Mouse (Mus musculus) heart, adult 2 months (tissue): ENCODE results near the gene Nav1. TPM values are rescaled to one million over a fixed set of nuclear protein-coding genes. Genes with fewer than 3 reads are reported as not detected.

Experiments
- DNase-seq, 2 experiments: peaks; one replicate each; pipeline ENCODE4 v3.0.0; 2021
- H3K27ac ChIP-seq: fragments of 200-600 bp; 2 replicates; pipeline ENCODE4 v1.8.1; 2022
- H3K27me3 ChIP-seq: fragments of 200-500 bp; 2 replicates; pipeline ENCODE4 v1.6.1; 2012; ENCODE audit warnings: mild to moderate bottlenecking, low read length, inconsistent platforms, mixed read lengths; ENCODE audit not compliant: control insufficient read depth, insufficient read depth
- H3K36me3 ChIP-seq: fragments of 200-500 bp; 2 replicates; pipeline ENCODE4 v1.6.1; 2012; ENCODE audit warnings: low read length, inconsistent platforms; ENCODE audit not compliant: control insufficient read depth, insufficient read depth
- H3K4me1 ChIP-seq: fragments of 200-500 bp; 2 replicates; pipeline ENCODE4 v1.6.1; 2011; ENCODE audit warnings: low read length; ENCODE audit not compliant: control insufficient read depth, insufficient read depth
- H3K4me3 ChIP-seq: fragments of 200-600 bp; 2 replicates; pipeline ENCODE4 v1.8.1; 2022
- H3K79me2 ChIP-seq: fragments of 200-500 bp; replicated peaks from 2 replicates; pipeline ENCODE4 v1.6.1; 2012; ENCODE audit warnings: mild to moderate bottlenecking, inconsistent platforms, low read length, moderate library complexity, mixed read lengths; ENCODE audit not compliant: control insufficient read depth, insufficient read depth
- H3K9ac ChIP-seq: fragments of 200-500 bp; 2 replicates; pipeline ENCODE4 v1.6.1; 2012; ENCODE audit warnings: low read depth, mild to moderate bottlenecking, control low read depth, inconsistent platforms, low read length, mixed read lengths
- CTCF ChIP-seq: fragments of 200-600 bp; IDR thresholded peaks from 2 replicates; pipeline ENCODE4 v1.8.1; 2022; ENCODE audit warnings: antibody characterized with exemption, mild to moderate bottlenecking, moderate library complexity
- EP300 ChIP-seq: fragments of 200-500 bp; IDR thresholded peaks from 2 replicates; pipeline ENCODE4 v1.6.1; 2011; ENCODE audit warnings: low read depth, low read length, control low read depth; ENCODE audit not compliant: insufficient read depth
- POLR2A ChIP-seq: fragments of 200-500 bp; IDR thresholded peaks from 2 replicates; pipeline ENCODE4 v1.6.1; 2011; ENCODE audit warnings: mild to moderate bottlenecking, low read depth, low read length, control low read depth; ENCODE audit not compliant: insufficient read depth
- WGBS: fragments of 180-500 bp; shearing (Covaris S2); methylation state at CpG from one replicate; pipeline ENCODE4 v1.1.7; 2018; 5-methylcytosine and 5-hydroxymethylcytosine counted together
- intact Hi-C: fragments of 180-260 bp; cut with DNase I; formaldehyde crosslinking; loops from one replicate; pipeline ENCODE4 v1.15.1; 2025
- polyA plus RNA-seq: library from polyadenylated mRNA; depleted of rRNA; stranded (reverse); fragments of >200 nt; gene quantifications from 2 replicates; pipeline ENCODE4 v1.2.3, GENCODE M21; 2012
- total RNA-seq, 2 experiments: library from RNA; stranded (reverse); gene quantifications; 2 replicates each; pipeline ENCODE4 v1.2.3; 2021

Nav1 gene
- total and polyA plus RNA-seq, 3 experiments, result 15.2 to 20.7 (median 19.1) TPM

DNA sequence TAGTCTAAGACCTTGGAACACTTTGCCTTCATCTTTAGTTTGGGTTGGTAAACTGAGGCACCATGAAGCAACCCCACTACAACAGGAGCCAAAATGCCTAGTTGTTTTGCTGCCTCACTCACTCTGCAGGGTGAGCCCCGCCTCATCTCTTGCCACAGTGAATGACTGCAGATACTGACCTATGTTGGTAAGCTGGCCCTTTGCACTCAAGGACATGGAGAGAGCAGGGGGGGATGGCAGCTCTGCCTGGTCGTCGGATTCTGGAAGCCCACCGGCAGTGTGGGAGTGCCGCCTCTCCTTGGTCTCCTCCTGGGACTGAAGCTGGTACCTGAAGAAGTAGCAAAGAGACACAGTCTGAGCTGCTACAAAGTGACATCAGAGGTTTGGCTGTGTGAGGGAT is 139.6 kb downstream of the Nav1 start:
- Histone ChIP-seq H3K27ac (peak overlapping the region; percentile 17; the same call in 1 of the 2 replicates), H3K4me3 (no peak overlapping the region), H3K27me3 (no peaks in the 10 kb centered on the region), H3K79me2 (no peaks in the 10 kb centered on the region), H3K36me3 (no peaks in the 10 kb centered on the region), H3K4me1 (peaks cover under 1% of the 10 kb centered on the region; the same call in 1 of the 2 replicates), H3K9ac (no peak overlapping the region)
- intact Hi-C loops, result no loop called here
- TF ChIP-seq POLR2A (no peak), EP300 (no peak), CTCF (no peak)
- no peak for DNase-seq
- WGBS, result 91% methylated on average over 5 of the region's 5 CpGs

DNA sequence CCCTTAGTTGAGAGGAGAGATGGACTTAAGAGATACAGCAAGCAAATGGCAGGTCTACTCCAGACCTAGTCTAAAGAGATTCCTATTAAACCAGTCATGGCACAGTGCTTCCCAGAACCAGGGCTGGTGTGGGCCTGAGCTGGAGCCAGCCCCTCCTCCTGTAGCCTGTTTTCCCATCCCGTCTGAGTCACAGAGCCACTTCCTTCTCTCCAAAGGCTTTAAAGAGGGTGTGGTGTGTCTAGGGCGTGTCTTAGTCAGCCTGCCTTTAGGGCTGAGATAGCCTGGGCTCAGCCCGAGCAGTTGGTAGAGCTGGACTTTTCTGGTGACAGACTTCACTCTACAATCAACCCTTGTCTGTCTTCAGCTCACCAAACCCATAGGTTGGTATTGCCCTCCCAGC is 140.2 kb downstream of the Nav1 start:
- DNase-seq, result peak in 1 of 2 experiments; percentile 63
- 41% methylated on average over 3 of the region's 3 CpGs for WGBS
- intact Hi-C loops, result no loop called here
- no peak overlapping the region for H3K4me3 ChIP-seq
- H3K36me3 ChIP-seq, result no peaks in the 10 kb centered on the region
- no peaks in the 10 kb centered on the region for H3K27me3 ChIP-seq
- TF ChIP-seq EP300, result no peak
- TF ChIP-seq POLR2A, result no peak
- TF ChIP-seq CTCF, result no peak
- H3K27ac ChIP-seq, result peak overlapping the region; percentile 17; the same call in 1 of the 2 replicates
- H3K9ac ChIP-seq, result no peak overlapping the region
- H3K79me2 ChIP-seq, result no peaks in the 10 kb centered on the region
- peaks cover 4% of the 10 kb centered on the region for H3K4me1 ChIP-seq

DNA sequence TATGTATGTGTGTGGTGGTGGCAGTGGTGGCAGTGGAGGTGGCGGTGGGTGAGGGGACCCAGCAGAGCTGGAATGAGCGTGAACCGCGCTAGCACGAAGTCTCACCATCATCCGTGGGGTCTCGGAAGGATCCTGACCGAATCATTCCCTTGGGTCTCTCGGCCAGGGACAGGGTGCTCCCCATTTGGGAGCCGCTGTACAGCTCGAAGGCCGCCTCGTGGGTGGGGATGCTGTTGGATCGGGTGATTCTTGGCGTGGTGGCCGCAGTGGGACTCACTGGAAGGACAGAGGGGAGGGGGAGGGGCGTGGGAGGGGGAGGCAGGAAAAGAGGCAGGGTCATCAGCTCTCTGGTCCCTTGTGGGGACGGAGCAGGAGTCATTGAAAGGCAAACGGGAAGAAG is 141.4 kb downstream of the Nav1 start:
- Histone ChIP-seq H3K27ac (no peak overlapping the region), H3K36me3 (no peaks in the 10 kb centered on the region), H3K9ac (no peak overlapping the region), H3K79me2 (no peaks in the 10 kb centered on the region), H3K4me1 (peaks cover 7% of the 10 kb centered on the region), H3K27me3 (no peaks in the 10 kb centered on the region), H3K4me3 (no peak overlapping the region)
- no peak for TF ChIP-seq CTCF
- 85% methylated on average over 19 of the region's 19 CpGs for WGBS
- intact Hi-C loops, result no loop called here
- no peak for DNase-seq

DNA sequence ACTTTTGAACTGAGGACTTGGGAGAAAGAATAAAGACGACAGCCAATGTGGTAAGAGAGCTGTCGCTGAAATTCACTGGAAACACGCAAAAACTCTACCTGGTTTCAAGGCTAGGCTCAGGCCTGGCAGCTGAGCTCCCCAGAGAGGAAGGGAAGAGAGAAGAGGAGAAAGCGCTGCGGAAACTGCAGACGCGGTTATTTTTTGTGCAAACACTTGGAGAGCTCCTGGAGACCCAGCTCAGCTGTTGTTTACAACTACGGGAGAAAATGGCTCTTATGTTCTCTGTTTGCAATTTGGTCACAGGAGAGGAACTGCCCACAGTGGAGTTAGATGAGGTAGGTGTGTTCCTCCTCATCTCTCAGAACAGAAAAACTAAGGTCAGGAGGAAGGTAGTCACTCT is 144.4 kb downstream of the Nav1 start:
- H3K4me1 ChIP-seq, result peaks cover 7% of the 10 kb centered on the region
- H3K36me3 ChIP-seq, result no peaks in the 10 kb centered on the region
- H3K4me3 ChIP-seq, result no peak overlapping the region
- TF ChIP-seq POLR2A (no peak), EP300 (no peak), CTCF (no peak)
- H3K27ac ChIP-seq, result peak overlapping the region; percentile 38
- 68% methylated on average over 8 of the region's 8 CpGs for WGBS
- intact Hi-C loops, result no loop called here
- H3K79me2 ChIP-seq, result no peaks in the 10 kb centered on the region
- no peak for DNase-seq
- no peak overlapping the region for H3K9ac ChIP-seq
- H3K27me3 ChIP-seq, result no peaks in the 10 kb centered on the region

DNA sequence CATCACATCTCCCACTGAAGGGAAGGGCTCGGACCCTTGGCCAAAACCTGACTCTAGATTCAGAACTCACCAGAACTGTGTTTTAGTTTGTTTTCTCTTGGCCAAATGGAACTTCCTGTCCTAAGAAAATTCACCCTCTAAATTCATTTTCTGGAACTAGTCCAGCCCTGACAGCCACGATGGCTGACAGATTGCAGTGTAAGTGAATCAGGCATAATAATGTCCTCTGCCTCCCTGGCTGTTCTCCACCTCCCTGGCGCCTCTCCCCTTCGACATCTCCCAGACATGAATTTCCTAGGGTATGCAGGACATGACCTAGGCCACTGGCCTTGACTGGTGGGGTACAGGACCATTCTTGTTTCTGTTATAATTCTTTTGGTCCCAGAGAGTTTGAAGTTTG is 144.8 kb downstream of the Nav1 start:
- WGBS, result 41% methylated on average over 4 of the region's 4 CpGs

DNA sequence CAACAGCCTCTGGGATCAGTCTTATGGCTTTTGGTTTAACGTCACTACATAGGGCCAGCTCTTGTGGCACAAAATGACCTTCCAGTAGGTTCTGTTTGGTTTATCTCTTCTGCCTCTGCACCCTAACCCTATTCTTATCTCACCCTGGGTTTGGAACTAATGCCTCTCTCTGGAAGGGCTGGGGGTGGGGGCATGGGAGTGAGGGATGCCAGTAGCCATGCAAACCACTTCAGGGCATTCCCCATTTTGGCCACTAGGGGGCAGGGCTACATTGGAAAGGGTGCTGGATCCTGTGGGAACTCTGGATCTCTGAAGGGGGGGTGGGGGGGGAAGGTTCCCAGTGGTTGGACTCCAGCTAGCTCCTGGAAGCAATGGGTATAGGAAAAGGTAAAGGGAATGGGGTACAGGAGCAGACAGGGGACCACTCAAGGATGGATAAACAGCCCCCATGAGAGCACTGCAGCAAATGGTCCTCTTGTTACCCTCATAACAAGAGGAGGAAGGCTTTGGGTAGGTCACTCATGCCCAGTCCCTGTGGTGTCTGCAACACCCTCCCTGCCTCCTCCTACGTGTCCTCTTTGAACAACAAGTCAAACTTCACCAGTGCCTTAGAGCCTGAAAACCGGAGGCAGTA is 145.9 kb downstream of the Nav1 start:
- no peak overlapping the region for H3K9ac ChIP-seq
- TF ChIP-seq CTCF (peak; percentile 74), EP300 (peak; percentile 74; the same call in 1 of the 2 replicates), POLR2A (no peak)
- intact Hi-C loops, result loop anchor here (1.0 kb wide), 3 partner anchors 79 to 238 kb away; no protein-coding TSS in a partner anchor
- H3K4me3 ChIP-seq, result no peak overlapping the region
- no peaks in the 10 kb centered on the region for H3K36me3 ChIP-seq
- peak overlapping the region; percentile 13; the same call in 1 of the 2 replicates for H3K27ac ChIP-seq
- H3K79me2 ChIP-seq, result no peaks in the 10 kb centered on the region
- 74% methylated on average over 3 of the region's 3 CpGs for WGBS
- DNase-seq, result peak; percentile 65 to 83
- no peaks in the 10 kb centered on the region for H3K27me3 ChIP-seq
- H3K4me1 ChIP-seq, result peaks cover 7% of the 10 kb centered on the region

More for the DNA sequence above, 144.8 kb downstream of the Nav1 start:
- H3K79me2 ChIP-seq, result no peaks in the 10 kb centered on the region
- H3K27me3 ChIP-seq, result no peaks in the 10 kb centered on the region
- H3K27ac ChIP-seq, result peak overlapping the region; percentile 5
- no peak overlapping the region for H3K9ac ChIP-seq
- intact Hi-C loops, result no loop called here
- peak in 1 of 2 experiments; percentile 42 for DNase-seq
- H3K36me3 ChIP-seq, result no peaks in the 10 kb centered on the region
- peaks cover 7% of the 10 kb centered on the region for H3K4me1 ChIP-seq
- TF ChIP-seq POLR2A, result no peak
- TF ChIP-seq CTCF, result no peak
- no peak for TF ChIP-seq EP300
- H3K4me3 ChIP-seq, result no peak overlapping the region
